Mouse (Mus musculus) stomach, embryonic 16.5 days (tissue): ENCODE data around the gene Mlec. TPM values are rescaled to one million over a fixed set of nuclear protein-coding genes. Genes with fewer than 3 reads are reported as not detected.

Experiments
- ATAC-seq: fragments of 200-750 bp; cut with Nextera tagmentation; 2 replicates; pipeline ENCODE4 v1.8.0; 2017; ENCODE audit warnings: moderate number of reproducible peaks, moderate TSS enrichment; ENCODE audit not compliant: insufficient read depth, low FRiP score
- H3K27ac ChIP-seq: fragments of 300-500 bp; sonication (generic); 2 replicates; pipeline ENCODE4 v1.5.1; 2014; ENCODE audit warnings: low read length
- H3K27me3 ChIP-seq: fragments of 300-500 bp; sonication (generic); 2 replicates; pipeline ENCODE4 v1.6.1; 2014; ENCODE audit warnings: low read length, control low read depth, mixed read lengths; ENCODE audit not compliant: control insufficient read depth, insufficient read depth
- H3K36me3 ChIP-seq: fragments of 300-500 bp; sonication (generic); 2 replicates; pipeline ENCODE4 v1.6.1; 2014; ENCODE audit warnings: low read length; ENCODE audit not compliant: control insufficient read depth, insufficient read depth
- H3K4me1 ChIP-seq: fragments of 300-500 bp; sonication (generic); 2 replicates; pipeline ENCODE4 v1.6.1; 2014; ENCODE audit warnings: low read length, control low read depth, mixed read lengths; ENCODE audit not compliant: control insufficient read depth, insufficient read depth
- H3K4me2 ChIP-seq: fragments of 300-500 bp; sonication (generic); 2 replicates; pipeline ENCODE4 v1.6.1; 2014; ENCODE audit warnings: low read depth, low read length, mixed read lengths
- H3K4me3 ChIP-seq: fragments of 300-500 bp; sonication (generic); replicated peaks from 2 replicates; pipeline ENCODE4 v1.5.1; 2014; ENCODE audit warnings: mild to moderate bottlenecking, low read length
- H3K9ac ChIP-seq: fragments of 300-500 bp; sonication (generic); 2 replicates; pipeline ENCODE4 v1.6.1; 2014; ENCODE audit warnings: low read length
- H3K9me3 ChIP-seq: fragments of 300-500 bp; sonication (generic); replicated peaks from 2 replicates; pipeline ENCODE4 v1.6.1; 2016; ENCODE audit warnings: low read length, control low read depth; ENCODE audit not compliant: control insufficient read depth
- WGBS: fragments of 180-500 bp; shearing (Covaris S2); extraction: QIAGEN DNeasy Blood & Tissue Kit; methylation state at CpG from one replicate; pipeline ENCODE4 v1.1.7; 2014; 5-methylcytosine and 5-hydroxymethylcytosine counted together
- polyA plus RNA-seq: library from polyadenylated mRNA; unstranded; fragments of >200 nt; fragmentation: Nextera tagmentation; extraction: Ambion mirVana; gene quantifications from 2 replicates; pipeline ENCODE4 v1.2.1, GENCODE M21; 2015

Gene Mlec
- polyA plus RNA-seq, 1 experiment from 2014 or later, result 68.8 TPM

DNA sequence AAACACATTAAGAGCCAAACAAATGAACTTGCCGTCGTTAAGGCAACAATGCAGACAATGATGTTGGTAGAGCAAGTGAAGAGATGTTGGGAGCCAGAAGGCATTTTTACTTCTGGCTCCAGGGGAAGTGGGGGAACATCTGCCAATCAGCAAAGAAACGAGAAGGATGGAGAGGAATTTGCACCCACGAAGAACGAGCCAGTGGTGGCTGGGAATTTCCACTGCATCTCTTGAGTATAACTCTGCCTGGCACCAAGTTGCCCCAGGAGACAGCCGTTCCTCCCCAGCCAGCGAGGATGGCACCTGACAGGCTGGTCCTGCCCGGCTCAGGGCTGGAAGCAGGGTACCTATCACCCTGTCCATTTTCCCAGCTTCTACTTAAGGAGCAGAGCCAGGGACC, 24.9 kb upstream of the Mlec start:
- Histone ChIP-seq H3K27me3 (no peaks in the 10 kb centered on the region), H3K4me2 (no peak overlapping the region), H3K9me3 (no peaks in the 10 kb centered on the region), H3K27ac (no peak overlapping the region; the same call in 1 of the 2 replicates), H3K4me1 (peaks cover 13% of the 10 kb centered on the region), H3K4me3 (no peak overlapping the region), H3K9ac (no peak overlapping the region), H3K36me3 (no peaks in the 10 kb centered on the region)
- no peak for ATAC-seq
- WGBS, result 67% methylated on average over 8 of the region's 8 CpGs

GRCm38 (mm10) chr5:115181248-115181940, 23.4 kb upstream of the Mlec start:
- no peak overlapping the region for H3K4me2 ChIP-seq
- H3K27ac ChIP-seq, result peak overlapping the region; percentile 35; the same call in 1 of the 2 replicates
- H3K9me3 ChIP-seq, result no peaks in the 10 kb centered on the region
- no peak overlapping the region for H3K9ac ChIP-seq
- 47% methylated on average over 13 of the region's 13 CpGs for WGBS
- H3K4me3 ChIP-seq, result no peak overlapping the region
- H3K27me3 ChIP-seq, result no peaks in the 10 kb centered on the region
- no peaks in the 10 kb centered on the region for H3K36me3 ChIP-seq
- ATAC-seq, result peak; percentile 60
- H3K4me1 ChIP-seq, result peaks cover 9% of the 10 kb centered on the region; the same call in 1 of the 2 replicates

GRCm38 (mm10) chr5:115179596-115179995, 21.6 kb upstream of the Mlec start:
- Histone ChIP-seq H3K4me1 (peaks cover 9% of the 10 kb centered on the region; the same call in 1 of the 2 replicates), H3K36me3 (no peaks in the 10 kb centered on the region), H3K9ac (no peak overlapping the region), H3K27ac (no peak overlapping the region), H3K9me3 (no peaks in the 10 kb centered on the region), H3K27me3 (no peaks in the 10 kb centered on the region), H3K4me3 (no peak overlapping the region), H3K4me2 (no peak overlapping the region)
- no peak for ATAC-seq
- WGBS, result 90% methylated on average over 11 of the region's 11 CpGs

- Histone ChIP-seq H3K4me1 (peaks cover 6% of the 10 kb centered on the region; the same call in 1 of the 2 replicates), H3K4me3 (no peak overlapping the region), H3K36me3 (no peaks in the 10 kb centered on the region), H3K27ac (no peak overlapping the region), H3K4me2 (no peak overlapping the region), H3K9ac (no peak overlapping the region), H3K27me3 (no peaks in the 10 kb centered on the region), H3K9me3 (no peaks in the 10 kb centered on the region)
- no peak for ATAC-seq
- WGBS, result 79% methylated on average over 6 of the region's 6 CpGs
These were observed 19.9 kb upstream of the Mlec start for GRCm38 (mm10) chr5:115177866-115178265.

- Histone ChIP-seq H3K9ac (no peak overlapping the region), H3K4me1 (0 out of 2 replicates have a peak, but pooled peaks cover 4% of the 10 kb centered on the region), H3K9me3 (no peaks in the 10 kb centered on the region), H3K27me3 (no peaks in the 10 kb centered on the region), H3K4me3 (no peak overlapping the region), H3K27ac (no peak overlapping the region), H3K36me3 (no peaks in the 10 kb centered on the region), H3K4me2 (no peak overlapping the region)
- ATAC-seq, result no peak
- WGBS, result 95% methylated on average over 1 of the region's 1 CpGs
These were observed 16.6 kb upstream of the Mlec start for GRCm38 (mm10) chr5:115174554-115174953.

DNA sequence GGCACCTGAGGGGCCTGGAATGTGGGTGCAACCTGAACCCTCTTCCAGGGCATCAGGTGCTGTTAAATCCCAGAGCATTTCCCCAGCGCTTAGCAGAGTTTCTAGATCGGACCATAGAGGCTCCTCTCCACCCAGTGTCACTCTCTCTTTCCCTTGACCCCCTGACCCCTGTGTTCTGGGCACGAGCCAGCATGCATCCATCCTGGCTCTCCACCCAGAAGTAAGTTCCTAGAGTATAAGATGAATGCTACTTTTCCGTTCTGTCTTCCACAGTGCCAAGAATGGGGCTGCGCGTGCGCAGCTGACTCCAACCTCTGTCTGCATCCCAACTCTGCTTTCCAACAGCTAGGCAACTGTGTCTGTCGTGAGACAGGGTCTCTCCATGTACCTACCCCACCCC, 12.2 kb upstream of the Mlec start:
- Histone ChIP-seq H3K36me3 (no peaks in the 10 kb centered on the region), H3K9me3 (no peaks in the 10 kb centered on the region), H3K9ac (no peak overlapping the region), H3K4me2 (no peak overlapping the region), H3K4me3 (no peak overlapping the region), H3K27me3 (no peaks in the 10 kb centered on the region), H3K27ac (no peak overlapping the region), H3K4me1 (peaks cover 25% of the 10 kb centered on the region)
- WGBS, result 69% methylated on average over 8 of the region's 8 CpGs
- no peak for ATAC-seq

DNA sequence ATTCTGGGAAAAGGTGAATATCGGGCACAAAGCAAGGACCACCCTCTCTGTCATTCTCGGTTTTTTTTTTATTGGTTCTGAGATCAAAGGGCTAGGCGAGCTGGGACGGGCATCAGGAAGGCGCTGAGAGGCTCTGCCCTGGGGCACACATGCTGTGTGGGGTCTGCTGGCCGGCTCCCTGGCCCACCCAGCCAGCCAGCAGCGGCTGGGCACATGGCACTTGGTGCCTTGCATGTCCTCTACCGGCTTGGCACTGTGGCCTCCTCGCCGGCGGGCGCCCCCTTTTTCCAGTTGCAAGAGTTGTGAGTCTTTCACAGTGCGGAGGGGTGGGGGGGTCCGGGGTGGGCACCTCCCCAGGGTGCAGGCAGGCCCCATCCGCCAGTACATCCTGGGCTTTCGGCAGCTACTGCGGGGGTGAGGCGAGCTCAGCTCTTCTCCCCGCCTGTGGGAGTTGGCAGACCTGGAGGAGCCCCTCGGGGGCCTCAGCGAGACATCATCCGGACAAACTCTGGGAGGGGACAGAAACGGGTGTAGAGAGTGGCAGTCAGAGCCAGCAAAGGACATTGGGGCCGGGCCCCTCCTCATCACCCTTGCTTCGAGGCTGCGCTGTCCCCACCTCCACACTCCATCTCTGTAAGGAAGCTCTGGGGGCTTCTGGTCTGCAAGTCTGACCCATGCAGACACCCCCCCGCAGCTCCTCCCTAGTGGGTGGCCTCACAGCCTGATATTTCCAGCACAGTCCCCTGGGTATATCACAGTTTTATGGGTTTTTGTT, 10.8 kb upstream of the Mlec start:
- H3K4me3 ChIP-seq, result no peak overlapping the region
- peaks cover 25% of the 10 kb centered on the region for H3K4me1 ChIP-seq
- peak overlapping the region; percentile 49; the same call in 1 of the 2 replicates for H3K27ac ChIP-seq
- no peaks in the 10 kb centered on the region for H3K9me3 ChIP-seq
- WGBS, result 37% methylated on average over 27 of the region's 27 CpGs
- no peaks in the 10 kb centered on the region for H3K27me3 ChIP-seq
- H3K36me3 ChIP-seq, result no peaks in the 10 kb centered on the region
- H3K4me2 ChIP-seq, result peak overlapping the region; percentile 22
- H3K9ac ChIP-seq, result peak overlapping the region; percentile 54
- ATAC-seq, result peak; percentile 45; the same call in 1 of the 2 replicates

DNA sequence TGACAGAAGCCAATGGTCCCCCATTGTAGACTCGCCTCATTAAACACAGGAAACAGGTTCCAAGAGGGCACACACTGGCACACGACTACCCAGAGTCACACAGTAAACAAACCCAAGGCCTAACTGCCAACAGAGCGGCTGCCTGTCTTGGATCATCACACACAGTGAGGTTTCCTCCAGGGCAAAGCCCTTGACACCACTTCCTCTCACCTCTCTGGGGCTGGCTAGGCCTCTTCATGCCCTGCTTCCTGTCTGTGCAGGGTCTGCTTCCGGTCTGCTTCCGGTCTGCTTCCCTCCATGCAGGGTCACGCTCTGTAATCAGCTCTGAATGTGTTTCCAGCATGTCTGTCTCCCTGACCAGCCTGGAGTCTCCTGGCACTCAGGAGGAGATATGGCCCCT, 9.4 kb upstream of the Mlec start:
- Histone ChIP-seq H3K4me3 (no peak overlapping the region), H3K9ac (no peak overlapping the region), H3K9me3 (no peaks in the 10 kb centered on the region), H3K4me1 (peaks cover 27% of the 10 kb centered on the region), H3K27me3 (no peaks in the 10 kb centered on the region), H3K36me3 (no peaks in the 10 kb centered on the region), H3K4me2 (no peak overlapping the region), H3K27ac (peak overlapping the region; percentile 14; the same call in 1 of the 2 replicates)
- no peak for ATAC-seq
- 63% methylated on average over 6 of the region's 6 CpGs for WGBS

DNA sequence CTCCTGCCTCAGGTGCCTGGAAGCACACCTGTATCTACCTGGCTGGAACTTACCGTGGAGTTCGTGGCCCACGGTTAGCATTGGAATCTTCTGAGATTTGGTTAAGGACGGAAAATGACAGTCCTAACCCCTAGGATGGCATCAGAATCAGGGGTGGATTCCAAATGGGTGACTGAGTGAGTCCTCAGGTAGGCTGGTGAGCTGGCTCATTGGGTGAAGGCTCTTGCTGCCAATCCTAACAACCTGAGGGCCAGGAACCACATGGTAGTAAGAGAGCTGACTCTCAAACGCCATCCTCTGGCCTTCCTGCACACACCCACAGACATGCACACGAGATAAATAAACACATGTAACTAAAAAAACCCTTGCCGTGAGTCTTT, 8.8 kb upstream of the Mlec start:
- no peak overlapping the region for H3K9ac ChIP-seq
- no peak overlapping the region for H3K4me2 ChIP-seq
- peaks cover 27% of the 10 kb centered on the region for H3K4me1 ChIP-seq
- H3K27me3 ChIP-seq, result no peaks in the 10 kb centered on the region
- 73% methylated on average over 7 of the region's 7 CpGs for WGBS
- H3K36me3 ChIP-seq, result no peaks in the 10 kb centered on the region
- no peak overlapping the region for H3K4me3 ChIP-seq
- ATAC-seq, result no peak
- peak overlapping the region; percentile 70 for H3K27ac ChIP-seq
- no peaks in the 10 kb centered on the region for H3K9me3 ChIP-seq
